Mouse (Mus musculus) frontal cortex, adult (tissue): ENCODE results near the gene Rasgef1b.
A peak's percentile ranks its signal among the peaks of the same experiment; 100 is the strongest.

Experiments
- ATAC-seq: cut with Nextera tagmentation; 2 replicates; pipeline ENCODE4 v1.9.2; 2017; ENCODE audit warnings: mild to moderate bottlenecking, moderate library complexity, mixed read lengths; ENCODE audit not compliant: low TSS enrichment

Rasgef1b gene

GRCm38 (mm10) chr5:99402784-99403183 lies 326.1 kb downstream of the Rasgef1b start:
- ATAC-seq: no peak

- ATAC-seq: no peak
Measured at GRCm38 (mm10) chr5:99402297-99402696, 326.6 kb downstream of the Rasgef1b start.

GRCm38 (mm10) chr5:99399855-99400626 lies 328.8 kb downstream of the Rasgef1b start:
- ATAC-seq: no peak

- ATAC-seq: no peak
Measured at GRCm38 (mm10) chr5:99398472-99399070, 330.3 kb downstream of the Rasgef1b start.

- ATAC-seq: peak; percentile 84
Measured at GRCm38 (mm10) chr5:99394578-99394977, 334.3 kb downstream of the Rasgef1b start.

GRCm38 (mm10) chr5:99391525-99391924 lies 337.3 kb downstream of the Rasgef1b start:
- no peak for ATAC-seq

GRCm38 (mm10) chr5:99390776-99391175 lies 338.1 kb downstream of the Rasgef1b start:
- ATAC-seq: no peak

- no peak for ATAC-seq
Measured at GRCm38 (mm10) chr5:99390314-99390713, 338.6 kb downstream of the Rasgef1b start.

GRCm38 (mm10) chr5:99388585-99389250 lies 340.1 kb downstream of the Rasgef1b start:
- ATAC-seq: no peak

GRCm38 (mm10) chr5:99388131-99388530 lies 340.7 kb downstream of the Rasgef1b start:
- ATAC-seq: no peak

- ATAC-seq: peak; percentile 40
Measured at GRCm38 (mm10) chr5:99387185-99387981, 341.5 kb downstream of the Rasgef1b start.

- ATAC-seq: peak; percentile 20; the same call in 1 of the 2 replicates
Measured at GRCm38 (mm10) chr5:99386246-99386845, 342.5 kb downstream of the Rasgef1b start.

- no peak for ATAC-seq
Measured at GRCm38 (mm10) chr5:99385737-99386136, 343.1 kb downstream of the Rasgef1b start.

- ATAC-seq: no peak
Measured at GRCm38 (mm10) chr5:99385090-99385489, 343.8 kb downstream of the Rasgef1b start.

GRCm38 (mm10) chr5:99383783-99384281 lies 345.0 kb downstream of the Rasgef1b start:
- peak; percentile 72 for ATAC-seq

- ATAC-seq: no peak
Measured at GRCm38 (mm10) chr5:99382786-99383185, 346.1 kb downstream of the Rasgef1b start.

GRCm38 (mm10) chr5:99381639-99382038 lies 347.2 kb downstream of the Rasgef1b start:
- no peak for ATAC-seq

- no peak for ATAC-seq
Measured at GRCm38 (mm10) chr5:99380882-99381281, 348.0 kb downstream of the Rasgef1b start.

GRCm38 (mm10) chr5:99380166-99380565 lies 348.7 kb downstream of the Rasgef1b start:
- ATAC-seq: no peak

GRCm38 (mm10) chr5:99378437-99379226 lies 350.2 kb downstream of the Rasgef1b start:
- ATAC-seq: no peak
